Mouse (Mus musculus): ENCODE results near the gene Mark1.

The Mark1 gene

GRCm38 (mm10) chr1:184999071-184999750 lies at the start of gene Mark1:
Gene Mark1 (minus strand): TSS chr1:184999570.
- TF ChIP-seq GATA4 (IDR thresholded peaks at IDR 0.05; ENCODE audit: insufficient replicate concordance, low read length): no peak

GRCm38 (mm10) chr1:185047516-185048247 lies 48.3 kb upstream of the Mark1 start:
- no peak for TF ChIP-seq GATA4 (IDR thresholded peaks at IDR 0.05; ENCODE audit: insufficient replicate concordance, low read length)

- no peak for TF ChIP-seq GATA4 (IDR thresholded peaks at IDR 0.05; ENCODE audit: insufficient replicate concordance, low read length)
Observed at GRCm38 (mm10) chr1:185046513-185046912, 47.1 kb upstream of the Mark1 start.

GRCm38 (mm10) chr1:185038183-185038686 lies 38.9 kb upstream of the Mark1 start:
- TF ChIP-seq GATA4 (IDR thresholded peaks at IDR 0.05; ENCODE audit: insufficient replicate concordance, low read length): no peak

GRCm38 (mm10) chr1:185030565-185030964 lies 31.2 kb upstream of the Mark1 start:
- TF ChIP-seq GATA4 (IDR thresholded peaks at IDR 0.05; ENCODE audit: insufficient replicate concordance, low read length): no peak

GRCm38 (mm10) chr1:185020429-185021168 lies 21.2 kb upstream of the Mark1 start:
- TF ChIP-seq GATA4 (IDR thresholded peaks at IDR 0.05; ENCODE audit: insufficient replicate concordance, low read length): no peak

- no peak for TF ChIP-seq GATA4 (IDR thresholded peaks at IDR 0.05; ENCODE audit: insufficient replicate concordance, low read length)
Observed at GRCm38 (mm10) chr1:185012566-185012965, 13.2 kb upstream of the Mark1 start.

- TF ChIP-seq GATA4 (IDR thresholded peaks at IDR 0.05; ENCODE audit: insufficient replicate concordance, low read length): no peak
Observed at GRCm38 (mm10) chr1:185007066-185007465, 7.7 kb upstream of the Mark1 start.

GRCm38 (mm10) chr1:184999780-185000599 lies 620 bp upstream of the Mark1 start:
- no peak for TF ChIP-seq GATA4 (IDR thresholded peaks at IDR 0.05; ENCODE audit: insufficient replicate concordance, low read length)

GRCm38 (mm10) chr1:184998631-184999030 lies 739 bp downstream of the Mark1 start:
- TF ChIP-seq GATA4 (IDR thresholded peaks at IDR 0.05; ENCODE audit: insufficient replicate concordance, low read length): no peak

GRCm38 (mm10) chr1:184998161-184998560 lies 1.2 kb downstream of the Mark1 start:
- no peak for TF ChIP-seq GATA4 (IDR thresholded peaks at IDR 0.05; ENCODE audit: insufficient replicate concordance, low read length)

- no peak for TF ChIP-seq GATA4 (IDR thresholded peaks at IDR 0.05; ENCODE audit: insufficient replicate concordance, low read length)
Observed at GRCm38 (mm10) chr1:184997466-184997865, 1.9 kb downstream of the Mark1 start.

GRCm38 (mm10) chr1:184995335-184995734 lies 4.0 kb downstream of the Mark1 start:
- TF ChIP-seq GATA4 (IDR thresholded peaks at IDR 0.05; ENCODE audit: insufficient replicate concordance, low read length): no peak

- no peak for TF ChIP-seq GATA4 (IDR thresholded peaks at IDR 0.05; ENCODE audit: insufficient replicate concordance, low read length)
Observed at GRCm38 (mm10) chr1:184991191-184991590, 8.2 kb downstream of the Mark1 start.

GRCm38 (mm10) chr1:184986748-184987147 lies 12.6 kb downstream of the Mark1 start:
- TF ChIP-seq GATA4 (IDR thresholded peaks at IDR 0.05; ENCODE audit: insufficient replicate concordance, low read length): no peak
